Mouse (Mus musculus) brain, embryonic 18.5 days (tissue): ENCODE data around the gene Emilin3.

Experiments used
- DNase-seq: peaks from one replicate; pipeline ENCODE4 v3.0.0-alpha.2; 2012; ENCODE audit warnings: low read depth, low spot score

The Emilin3 gene

GRCm38 (mm10) chr2:160916714-160917113 is 4.6 kb upstream of the Emilin3 start:
- DNase-seq, result no peak

- DNase-seq, result no peak
Observed at GRCm38 (mm10) chr2:160915821-160916610, 3.9 kb upstream of the Emilin3 start.

DNA sequence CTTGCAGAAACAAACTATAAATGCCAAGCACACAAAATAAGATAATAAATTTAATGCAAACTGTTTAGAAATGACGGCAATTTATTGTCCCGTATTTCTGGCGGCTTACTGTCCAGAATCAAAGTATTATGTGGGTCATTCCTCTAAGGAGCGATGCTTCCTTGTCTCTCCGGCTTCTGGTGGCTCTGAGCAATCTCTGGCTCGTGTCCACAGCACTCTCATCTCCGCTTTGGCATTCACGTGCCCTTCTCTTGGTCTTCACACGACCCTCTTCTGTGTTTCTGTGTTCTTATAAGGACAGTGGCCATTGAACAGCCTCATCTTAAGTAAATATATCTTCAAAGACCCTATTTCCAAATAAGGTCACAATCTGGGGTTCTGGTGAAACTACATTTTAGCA is 2.5 kb upstream of the Emilin3 start:
- no peak for DNase-seq

GRCm38 (mm10) chr2:160911558-160912201 is 448 bp downstream of the Emilin3 start:
- no peak for DNase-seq

DNA sequence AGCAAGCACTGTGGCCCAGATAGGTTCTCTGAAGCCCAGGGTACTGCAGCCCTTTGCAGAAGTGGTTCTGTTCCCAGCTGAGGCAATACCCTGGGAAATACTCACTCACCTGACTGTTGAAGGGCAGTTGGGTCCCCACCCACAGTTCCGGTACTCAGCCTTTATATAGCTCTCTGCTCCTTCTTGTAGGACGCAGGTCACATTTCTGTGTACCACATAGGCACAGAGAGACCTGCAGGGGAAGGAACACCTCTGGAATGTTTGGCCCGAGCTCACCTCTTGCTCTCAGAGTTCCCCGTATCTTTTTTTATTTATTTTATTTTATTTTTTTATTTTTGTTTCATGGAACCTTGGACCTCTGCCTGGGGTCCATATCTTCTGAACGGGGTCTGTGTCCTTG is 1.5 kb downstream of the Emilin3 start:
- no peak for DNase-seq

DNA sequence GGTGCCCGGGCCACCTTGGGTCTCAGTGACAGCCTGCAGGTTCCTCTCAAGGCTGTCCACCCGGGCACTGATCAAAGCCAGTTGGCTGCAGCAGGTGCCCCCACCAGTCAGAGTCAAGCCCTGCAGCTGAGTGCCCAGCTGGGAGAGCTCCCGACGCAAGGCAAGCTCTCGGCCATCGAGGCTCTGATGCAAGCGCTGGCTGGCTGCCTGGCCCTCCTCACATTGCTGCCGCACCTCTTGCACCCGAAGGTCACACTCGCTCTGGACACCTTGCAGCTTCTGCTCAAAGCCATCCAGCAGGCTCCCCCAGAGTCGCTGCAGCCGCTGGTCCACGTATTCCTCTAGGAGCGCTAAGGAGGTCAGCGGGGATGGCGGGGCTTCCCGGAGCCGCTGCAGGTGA is 3.5 kb downstream of the Emilin3 start:
- no peak for DNase-seq

DNA sequence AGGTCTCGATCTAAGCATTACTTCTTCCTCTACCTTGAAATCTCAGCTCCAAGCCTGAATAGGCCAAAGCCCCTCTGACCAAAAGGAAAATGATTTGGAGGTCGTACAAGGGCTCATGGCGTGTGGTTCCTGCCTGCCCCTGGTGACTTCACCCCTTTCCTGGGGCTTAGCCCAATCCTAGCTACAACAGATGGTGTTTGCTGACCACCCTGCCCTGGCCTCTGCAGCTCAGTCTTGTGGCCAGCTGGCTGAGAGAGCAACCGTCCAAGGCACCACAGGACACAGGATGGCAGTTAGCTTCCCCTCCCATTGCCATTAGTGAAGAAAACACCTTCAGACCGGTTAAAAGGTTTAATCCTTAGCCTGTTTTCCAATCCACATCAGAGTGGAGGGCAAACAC is 6.0 kb downstream of the Emilin3 start:
- no peak for DNase-seq

GRCm38 (mm10) chr2:160905301-160905700 is 6.8 kb downstream of the Emilin3 start:
- no peak for DNase-seq

DNA sequence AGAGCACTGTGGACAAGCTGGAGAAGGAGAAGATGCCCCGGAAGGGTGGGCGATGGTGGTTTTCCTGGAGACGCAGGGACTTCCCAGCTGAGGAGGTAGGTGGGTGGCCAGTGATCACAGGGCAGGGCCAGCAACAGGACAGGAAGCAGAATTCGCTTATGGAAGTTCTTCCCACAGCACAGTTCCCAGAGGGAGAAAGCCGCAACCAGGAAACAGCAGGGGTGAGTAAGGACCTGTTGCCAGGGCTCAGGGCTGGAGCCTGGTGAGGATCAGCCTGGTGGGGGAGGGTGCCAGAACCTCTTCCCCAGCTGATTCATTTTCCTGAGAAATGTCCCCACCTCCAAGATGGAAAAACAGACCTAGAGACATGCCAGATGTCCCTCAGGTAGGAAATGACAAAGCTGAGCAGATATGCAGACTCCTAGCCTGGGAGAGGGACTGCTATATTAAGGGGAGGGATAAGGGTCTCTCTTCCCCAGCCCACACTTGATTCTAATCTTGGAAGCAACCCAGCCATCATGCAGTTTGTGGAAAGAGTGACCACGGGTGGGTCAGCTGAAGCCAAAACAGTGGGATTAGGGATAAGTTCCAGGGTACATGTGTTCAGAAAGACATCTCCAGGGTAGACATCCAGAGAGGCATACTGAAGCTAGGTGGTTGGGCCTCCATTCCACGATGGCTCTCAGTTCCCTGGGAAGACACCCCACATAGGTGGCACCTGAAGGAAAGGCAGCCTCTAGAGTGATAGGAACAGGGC is 10.3 kb downstream of the Emilin3 start:
- no peak for DNase-seq

DNA sequence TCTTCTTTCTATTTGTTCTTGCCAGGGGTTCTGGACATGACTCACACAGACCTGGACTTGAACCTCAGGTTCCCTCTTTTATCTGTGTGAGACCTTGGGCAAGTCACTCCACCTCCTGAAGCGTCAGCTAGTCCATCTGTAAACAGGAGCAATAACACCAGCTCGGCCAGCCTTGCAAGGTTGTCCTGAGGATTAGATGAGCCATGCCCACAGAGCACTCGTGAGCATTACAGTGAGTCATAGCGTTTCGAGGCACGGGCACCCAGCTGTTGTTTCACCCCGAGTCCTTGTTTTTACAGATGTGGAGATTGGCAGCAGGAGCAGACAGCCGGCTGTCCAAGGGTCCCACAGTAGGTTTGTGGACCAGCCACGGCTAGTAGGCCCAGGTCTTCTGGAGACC is 20.4 kb downstream of the Emilin3 start:
- DNase-seq, result no peak

- DNase-seq, result no peak
Observed at GRCm38 (mm10) chr2:160891045-160891444, 21.1 kb downstream of the Emilin3 start.

GRCm38 (mm10) chr2:160887859-160888258 is 24.3 kb downstream of the Emilin3 start:
- no peak for DNase-seq

GRCm38 (mm10) chr2:160887284-160887683 is 24.8 kb downstream of the Emilin3 start:
- no peak for DNase-seq

DNA sequence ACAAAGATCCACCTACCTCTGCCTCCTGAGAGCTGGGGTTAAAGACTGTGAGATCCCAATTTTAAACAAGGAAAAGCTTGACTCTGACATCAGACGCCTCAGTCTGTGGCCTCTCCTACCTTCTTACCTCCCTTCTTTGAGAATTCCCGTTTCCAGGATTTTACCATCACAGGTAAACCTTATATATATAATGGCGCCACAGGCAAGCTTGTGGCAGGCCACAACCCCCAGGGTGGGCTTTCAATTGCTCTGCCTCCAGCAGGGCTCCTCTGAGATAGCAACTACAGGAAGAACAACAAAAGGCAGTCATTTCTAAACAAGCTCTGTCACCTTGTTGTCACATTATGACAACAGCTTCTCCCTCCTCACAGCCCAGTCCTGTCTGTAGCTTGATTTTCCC is 25.9 kb downstream of the Emilin3 start:
- no peak for DNase-seq

DNA sequence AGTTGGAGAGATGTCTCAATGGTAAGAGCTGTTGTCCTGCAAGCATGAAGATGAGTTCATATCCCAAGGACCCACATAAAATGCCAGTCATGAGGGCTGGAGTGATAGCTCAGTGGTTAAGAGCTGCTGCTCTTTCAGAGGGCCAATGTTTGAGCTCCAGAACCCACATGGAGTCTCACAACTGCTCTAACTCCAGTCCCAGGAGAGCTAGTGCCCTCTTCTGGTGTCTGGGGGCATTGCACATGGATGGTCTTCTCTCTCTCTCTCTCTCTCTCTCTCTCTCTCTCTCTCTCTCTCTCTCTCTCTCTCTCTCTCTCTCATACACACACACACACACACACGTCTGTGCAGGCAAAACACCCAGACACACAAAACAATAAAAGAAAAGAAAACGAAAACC is 27.3 kb downstream of the Emilin3 start:
- DNase-seq, result no peak

- no peak for DNase-seq
Observed at GRCm38 (mm10) chr2:160883912-160884311, 28.2 kb downstream of the Emilin3 start.

DNA sequence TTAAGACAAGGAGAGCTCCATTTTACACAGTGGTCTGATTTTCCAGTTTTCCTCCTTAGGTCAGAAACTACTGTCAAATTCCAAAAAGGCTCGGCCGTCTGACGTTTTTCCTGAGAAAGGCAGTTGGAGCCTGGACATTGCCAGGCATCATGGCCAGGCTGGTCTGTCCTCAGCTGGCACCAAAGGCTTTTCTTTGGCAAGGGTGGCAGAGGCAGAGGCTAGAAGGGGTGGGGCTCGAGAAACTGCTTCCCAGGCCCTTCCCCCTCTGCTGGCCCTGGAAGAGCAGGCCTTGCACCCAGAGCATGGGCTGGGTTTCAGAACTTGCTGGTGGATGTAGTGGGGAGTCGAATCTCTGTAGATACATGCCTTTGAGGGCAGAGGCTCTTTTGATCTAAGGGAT is 29.7 kb downstream of the Emilin3 start:
- no peak for DNase-seq

GRCm38 (mm10) chr2:160881462-160882101 is 30.5 kb downstream of the Emilin3 start:
- no peak for DNase-seq

GRCm38 (mm10) chr2:160880453-160881195 is 31.5 kb downstream of the Emilin3 start, which contains the start of gene Lpin3:
Gene Lpin3 (plus strand): TSS chr2:160880670.
- DNase-seq, result no peak

DNA sequence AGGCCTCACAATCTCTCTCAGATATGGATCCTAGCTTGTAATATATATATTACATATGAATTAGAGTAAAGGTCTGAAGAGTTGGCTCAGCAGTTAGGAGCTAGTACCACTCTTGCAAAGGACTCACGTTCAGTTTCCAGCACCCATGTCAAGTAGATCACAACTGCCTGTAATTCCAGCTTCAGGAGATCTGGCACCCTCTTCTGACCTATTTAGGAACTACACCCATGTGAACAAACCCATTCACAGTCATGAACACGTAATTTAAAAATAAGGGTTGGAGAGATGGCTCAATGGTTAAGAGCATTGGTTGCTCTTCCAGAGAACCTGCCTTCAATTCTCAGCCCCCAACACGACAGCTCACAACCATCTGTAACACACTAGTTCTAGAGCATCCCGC is 36.0 kb downstream of the Emilin3 start:
- no peak for DNase-seq

DNA sequence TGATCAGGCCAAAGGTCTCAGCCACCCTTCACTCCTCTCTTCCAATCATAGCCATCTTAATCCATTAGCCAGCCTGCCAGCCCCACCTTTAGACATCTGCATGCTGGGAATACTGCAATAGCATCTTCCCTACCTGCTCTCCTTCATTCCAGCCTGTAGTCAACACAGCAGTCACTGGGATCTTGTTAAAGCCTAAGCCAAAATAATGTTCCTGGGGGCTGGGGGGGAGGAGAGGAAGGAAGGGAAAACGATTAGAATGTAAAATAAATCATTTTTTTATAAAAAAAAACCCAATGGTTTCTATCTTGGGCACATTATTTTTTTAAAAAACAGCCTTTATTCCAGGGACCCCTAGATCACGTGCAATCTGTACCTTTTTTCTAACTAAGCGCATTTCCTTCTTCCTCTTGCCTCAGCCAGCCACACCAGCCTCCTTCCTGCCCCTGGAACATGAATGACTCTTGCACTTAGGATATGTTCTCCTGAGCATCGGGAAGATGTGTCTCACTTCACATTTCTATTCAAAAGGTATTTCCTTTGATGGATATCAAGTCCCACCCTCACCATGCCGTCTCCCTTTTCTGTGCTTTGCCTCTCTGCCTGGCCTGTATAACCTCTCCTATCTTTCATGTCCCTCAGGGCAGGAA is 37.8 kb downstream of the Emilin3 start:
- no peak for DNase-seq
